Mouse (Mus musculus) liver, adult 2 months (tissue): Measurements from ENCODE around the gene Spata31d1b.
"Not testable (repeated sequence)": the region's sequence is repeated elsewhere in the genome, so short reads cannot be mapped to it uniquely, and the experiment has no call there.

Experiments
- CTCF ChIP-seq: fragments of 200-500 bp; IDR thresholded peaks from 2 replicates; pipeline ENCODE4 v1.5.1; 2011; ENCODE audit warnings: low read depth, low read length, control low read depth
- POLR2A ChIP-seq: fragments of 200-500 bp; IDR thresholded peaks from 2 replicates; pipeline ENCODE4 v1.6.1; 2011; ENCODE audit warnings: low read length, control low read depth; ENCODE audit not compliant: insufficient read depth; ENCODE audit errors: extremely low read depth

- not testable (repeated sequence) for TF ChIP-seq CTCF, POLR2A
Measured at GRCm38 (mm10) chr13:59734347-59734746, 22.3 kb downstream of the Spata31d1b start.
